Mouse (Mus musculus) heart, adult 18-20 months (tissue): Measurements from ENCODE around the gene Sh2b1. TPM values are rescaled to one million over a fixed set of nuclear protein-coding genes. Genes with fewer than 3 reads are reported as not detected.
"Not testable (repeated sequence)": the region's sequence is repeated elsewhere in the genome, so short reads cannot be mapped to it uniquely, and the experiment has no call there.

ENCODE experiments used
- DNase-seq, 2 experiments: peaks; one replicate each; pipeline ENCODE4 v3.0.0; 2021 to 2022; ENCODE audit warnings: mixed read lengths in 1 of 2
- long read RNA-seq, 2 experiments: library from polyadenylated mRNA; stranded (forward); transcript quantifications; one replicate each; pipeline ENCODE4 v2.0.0; 2021
- total RNA-seq, 2 experiments: library from RNA; stranded (reverse); gene quantifications; 2 replicates each; pipeline ENCODE4 v1.2.3; 2021

The Sh2b1 gene
- 10 to 100 TPM; 40.9 to 45.1 TPM for total RNA-seq
- long read RNA-seq, experiment 1, partial matches to known transcripts, result 10 of 47 reads
- long read RNA-seq, experiment 1, other reads (novel, unspliced or antisense), result 33 of 47 reads
- long read RNA-seq, experiment 2, partial matches to known transcripts, result 5 of 15 reads
- long read RNA-seq, experiment 2, other reads (novel, unspliced or antisense), result 8 of 15 reads

GRCm38 (mm10) chr7:126474993-126475581, at the start of gene Sh2b1:
TSS of gene Sh2b1 (minus strand) at chr7:126475424.
- DNase-seq, result peak; percentile 92

- no peak for DNase-seq
Measured at GRCm38 (mm10) chr7:126523316-126523715, 48.1 kb upstream of the Sh2b1 start.

GRCm38 (mm10) chr7:126519513-126519912, 44.3 kb upstream of the Sh2b1 start:
- no peak for DNase-seq

GRCm38 (mm10) chr7:126518261-126518941, 43.2 kb upstream of the Sh2b1 start:
- DNase-seq, result no peak

- no peak for DNase-seq
Measured at GRCm38 (mm10) chr7:126511287-126511686, 36.1 kb upstream of the Sh2b1 start.

GRCm38 (mm10) chr7:126507126-126507778, 32.0 kb upstream of the Sh2b1 start:
- DNase-seq, result no peak

- DNase-seq, result no peak
Measured at GRCm38 (mm10) chr7:126504913-126505312, 29.7 kb upstream of the Sh2b1 start.

GRCm38 (mm10) chr7:126503273-126503878, 28.2 kb upstream of the Sh2b1 start, which contains the start of gene Atxn2l:
TSS of gene Atxn2l (minus strand) at chr7:126503437.
- DNase-seq, result peak; percentile 99

- no peak for DNase-seq
Measured at GRCm38 (mm10) chr7:126502751-126503150, 27.5 kb upstream of the Sh2b1 start.

GRCm38 (mm10) chr7:126502023-126502741, 27.0 kb upstream of the Sh2b1 start:
- DNase-seq, result peak; percentile 94

GRCm38 (mm10) chr7:126501684-126502022, 26.4 kb upstream of the Sh2b1 start:
- no peak for DNase-seq

- no peak for DNase-seq
Measured at GRCm38 (mm10) chr7:126499416-126499815, 24.2 kb upstream of the Sh2b1 start.

GRCm38 (mm10) chr7:126497966-126498365, 22.7 kb upstream of the Sh2b1 start:
- no peak for DNase-seq

- no peak for DNase-seq
Measured at GRCm38 (mm10) chr7:126496475-126496874, 21.3 kb upstream of the Sh2b1 start.

GRCm38 (mm10) chr7:126494120-126494519, 18.9 kb upstream of the Sh2b1 start:
- DNase-seq, result no peak

- DNase-seq, result no peak
Measured at GRCm38 (mm10) chr7:126491973-126492372, 16.7 kb upstream of the Sh2b1 start.

GRCm38 (mm10) chr7:126491005-126491404, 15.8 kb upstream of the Sh2b1 start:
- DNase-seq, result no peak

- DNase-seq, result not testable (repeated sequence)
Measured at GRCm38 (mm10) chr7:126487617-126488385, 12.6 kb upstream of the Sh2b1 start.

GRCm38 (mm10) chr7:126487052-126487483, 11.8 kb upstream of the Sh2b1 start, which contains the start of gene Tufm:
TSS of gene Tufm (plus strand) at chr7:126487361.
- DNase-seq, result peak; percentile 95 to 99

- DNase-seq, result peak; percentile 88 to 94
Measured at GRCm38 (mm10) chr7:126482392-126482871, 7.2 kb upstream of the Sh2b1 start.

GRCm38 (mm10) chr7:126481699-126482098, 6.5 kb upstream of the Sh2b1 start:
- no peak for DNase-seq
